Mouse (Mus musculus): ENCODE measurements around the gene Cggbp1. TPM values are rescaled to one million over a fixed set of nuclear protein-coding genes. Genes with fewer than 3 reads are reported as not detected.
"Not testable (repeated sequence)": the region's sequence is repeated elsewhere in the genome, so short reads cannot be mapped to it uniquely, and the experiment has no call there.

Cggbp1 gene
- polyA plus RNA-seq, 1 experiment: 39.3 TPM

DNA sequence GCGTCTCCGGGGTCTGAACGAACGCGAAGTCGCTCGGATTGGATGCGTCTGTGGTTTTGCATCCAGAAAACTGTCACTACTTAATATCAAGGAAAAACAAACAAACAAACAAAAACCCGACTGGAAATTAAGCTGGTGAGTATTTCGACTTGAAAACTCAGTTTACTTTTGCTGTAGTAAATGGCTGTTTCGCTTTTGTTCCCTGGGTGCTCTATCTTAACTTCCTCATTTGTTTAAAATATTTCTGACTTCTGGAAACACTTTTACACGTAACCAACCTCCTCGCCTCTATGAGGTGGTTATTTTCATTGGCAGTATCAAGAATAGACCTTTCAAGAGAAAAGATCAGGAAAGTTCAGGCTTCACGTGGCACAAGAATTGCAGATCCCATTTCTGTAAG is 1.1 kb downstream of the Cggbp1 start:
- no peaks in the 10 kb centered on the region for H3K27me3 ChIP-seq (ENCODE audit: control insufficient read depth, insufficient read depth, low read length)
- WGBS: 7% methylated on average over 14 of the region's 14 CpGs
- TF ChIP-seq CTCF (IDR thresholded peaks at IDR 0.05; ENCODE audit: borderline replicate concordance, insufficient read depth, low read depth, low read length): no peak
- no peak for TF ChIP-seq POLR2A (IDR thresholded peaks at IDR 0.05; ENCODE audit: borderline replicate concordance, insufficient read depth, low read length)
- 0 out of 2 replicates have a peak overlapping the region, but pooled peaks have one; percentile 73 for H3K27ac ChIP-seq (ENCODE audit: insufficient read depth, low read length)
- no peak for DNase-seq
- H3K4me3 ChIP-seq (replicated peaks; ENCODE audit: insufficient read depth, low read depth, low read length): peak overlapping the region; percentile 91
- no peaks in the 10 kb centered on the region; the same call in 1 of the 2 replicates for H3K4me1 ChIP-seq (ENCODE audit: control insufficient read depth, insufficient read depth, low read length)

DNA sequence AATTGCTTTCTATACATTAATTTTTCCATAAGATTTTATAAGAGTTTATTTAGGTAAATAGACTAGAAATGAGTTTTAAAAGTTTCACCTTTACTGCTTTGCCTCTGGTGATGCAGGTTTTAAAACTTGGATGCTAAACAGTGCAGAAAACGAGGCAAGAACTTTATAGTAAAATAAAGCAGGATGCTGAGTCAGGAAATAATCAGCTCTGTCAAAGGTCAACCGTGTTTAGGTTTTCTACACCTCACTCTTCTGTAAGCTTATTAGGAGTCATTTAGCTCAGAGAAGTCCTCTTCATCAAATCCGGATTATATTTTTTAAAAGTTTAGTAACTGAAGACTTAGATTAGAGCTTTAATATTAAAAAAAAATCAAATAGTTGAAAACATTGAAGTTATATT is 5.2 kb downstream of the Cggbp1 start:
- Histone ChIP-seq H3K27me3 (ENCODE audit: control insufficient read depth, insufficient read depth, low read length) (no peaks in the 10 kb centered on the region), H3K27ac (ENCODE audit: insufficient read depth, low read length) (no peak overlapping the region), H3K4me1 (ENCODE audit: control insufficient read depth, insufficient read depth, low read length) (no peaks in the 10 kb centered on the region; the same call in 1 of the 2 replicates), H3K4me3 (replicated peaks; ENCODE audit: insufficient read depth, low read depth, low read length) (no peak overlapping the region)
- no peak for DNase-seq
- no peak for TF ChIP-seq CTCF (IDR thresholded peaks at IDR 0.05; ENCODE audit: borderline replicate concordance, insufficient read depth, low read depth, low read length)
- TF ChIP-seq POLR2A (IDR thresholded peaks at IDR 0.05; ENCODE audit: borderline replicate concordance, insufficient read depth, low read length): no peak
- 92% methylated on average over 3 of the region's 3 CpGs for WGBS

DNA sequence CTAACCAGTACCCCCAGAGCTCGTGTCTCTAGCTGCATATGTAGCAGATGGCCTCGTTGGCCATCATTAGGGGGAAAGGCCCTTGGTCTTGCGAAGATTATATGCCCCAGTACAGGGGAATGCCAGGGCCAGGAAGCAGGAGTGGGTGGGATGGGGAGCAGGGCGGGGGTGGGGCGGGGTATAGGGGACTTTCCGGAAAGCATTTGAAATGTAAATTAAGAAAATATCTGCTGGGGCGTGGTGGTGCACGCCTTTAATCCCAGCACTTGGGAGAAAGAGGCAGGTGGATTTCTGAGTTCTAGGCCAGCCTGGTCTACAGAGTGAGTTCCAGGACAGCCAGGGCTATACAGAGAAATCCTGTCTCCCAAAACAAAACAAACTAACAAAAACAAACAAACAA is 14.0 kb downstream of the Cggbp1 start:
- WGBS: 82% methylated on average over 8 of the region's 8 CpGs
- H3K4me1 ChIP-seq (ENCODE audit: control insufficient read depth, insufficient read depth, low read length); DNase-seq; H3K27me3 ChIP-seq (ENCODE audit: control insufficient read depth, insufficient read depth, low read length); H3K27ac ChIP-seq (ENCODE audit: insufficient read depth, low read length); H3K4me3 ChIP-seq (replicated peaks; ENCODE audit: insufficient read depth, low read depth, low read length): not testable (repeated sequence)

DNA sequence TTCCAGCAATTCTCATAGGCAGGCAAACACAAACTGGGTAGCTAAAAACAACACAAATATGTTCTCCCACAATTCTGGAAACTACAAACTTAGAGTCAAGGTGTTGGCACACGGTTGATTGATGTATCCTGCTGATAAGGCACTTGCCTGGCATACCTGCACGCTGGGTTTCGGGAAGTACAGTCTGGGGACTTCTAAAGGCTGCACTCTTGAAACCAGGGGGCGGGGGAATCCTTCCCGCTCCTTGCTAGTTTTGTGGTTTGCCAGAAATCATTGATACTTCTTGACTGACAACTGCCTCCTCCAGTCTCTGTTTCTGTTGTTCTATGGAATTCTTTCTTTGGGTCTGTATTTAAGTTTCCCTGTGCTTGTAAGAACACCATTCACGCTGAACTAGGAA is 16.8 kb downstream of the Cggbp1 start:
- Histone ChIP-seq H3K4me1 (ENCODE audit: control insufficient read depth, insufficient read depth, low read length) (no peaks in the 10 kb centered on the region), H3K27ac (ENCODE audit: insufficient read depth, low read length) (no peak overlapping the region), H3K4me3 (replicated peaks; ENCODE audit: insufficient read depth, low read depth, low read length) (no peak overlapping the region), H3K27me3 (ENCODE audit: control insufficient read depth, insufficient read depth, low read length) (no peaks in the 10 kb centered on the region)
- WGBS: 73% methylated on average over 6 of the region's 6 CpGs
- no peak for TF ChIP-seq POLR2A (IDR thresholded peaks at IDR 0.05; ENCODE audit: borderline replicate concordance, insufficient read depth, low read length)
- TF ChIP-seq CTCF (IDR thresholded peaks at IDR 0.05; ENCODE audit: borderline replicate concordance, insufficient read depth, low read depth, low read length): no peak
- no peak for DNase-seq

DNA sequence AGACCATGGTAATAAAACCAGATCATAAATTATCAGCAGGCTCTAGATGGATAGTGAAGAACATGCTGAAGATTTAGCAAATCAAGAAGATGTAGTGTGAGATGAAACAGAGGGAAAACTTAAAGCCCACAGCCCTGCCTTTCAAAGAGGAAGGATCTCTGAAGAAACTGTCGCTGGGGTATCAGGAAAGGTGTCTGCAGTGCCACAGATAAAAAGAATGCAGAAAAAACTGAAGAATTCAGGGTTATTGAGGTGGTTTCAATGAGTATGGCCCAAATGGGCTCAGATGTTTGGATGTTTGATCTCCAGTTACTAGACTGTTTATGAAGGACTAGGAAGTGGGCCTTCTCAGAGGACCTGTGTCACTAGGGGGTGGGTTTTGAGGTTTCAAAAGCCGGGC is 17.8 kb downstream of the Cggbp1 start:
- Histone ChIP-seq H3K27me3 (ENCODE audit: control insufficient read depth, insufficient read depth, low read length) (no peaks in the 10 kb centered on the region), H3K27ac (ENCODE audit: insufficient read depth, low read length) (no peak overlapping the region), H3K4me3 (replicated peaks; ENCODE audit: insufficient read depth, low read depth, low read length) (no peak overlapping the region), H3K4me1 (ENCODE audit: control insufficient read depth, insufficient read depth, low read length) (no peaks in the 10 kb centered on the region)
- WGBS: 85% methylated on average over 2 of the region's 2 CpGs
- no peak for DNase-seq
- no peak for TF ChIP-seq POLR2A (IDR thresholded peaks at IDR 0.05; ENCODE audit: borderline replicate concordance, insufficient read depth, low read length)
- TF ChIP-seq CTCF (IDR thresholded peaks at IDR 0.05; ENCODE audit: borderline replicate concordance, insufficient read depth, low read depth, low read length): no peak

DNA sequence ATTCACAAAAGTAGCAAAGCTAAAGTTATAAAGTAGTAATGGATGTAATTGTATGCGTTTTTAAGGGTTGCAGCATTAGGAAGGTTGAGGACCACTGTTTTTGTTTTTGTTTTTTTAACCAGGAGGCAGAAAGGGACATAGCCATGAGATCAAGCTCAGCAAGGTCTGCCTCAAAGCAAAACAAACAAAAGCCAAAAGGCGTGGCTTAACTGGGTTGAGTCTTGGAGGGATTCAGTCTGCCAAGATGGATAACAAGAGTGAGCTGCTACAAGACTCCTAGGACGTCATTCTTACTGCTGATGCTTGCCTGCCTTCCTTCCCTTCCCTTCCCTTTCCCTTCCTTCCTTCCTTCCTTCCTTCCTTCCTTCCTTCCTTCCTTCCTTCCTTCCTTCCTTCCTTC is 20.5 kb downstream of the Cggbp1 start:
- 57% methylated on average over 3 of the region's 3 CpGs for WGBS
- Histone ChIP-seq H3K4me3 (replicated peaks; ENCODE audit: insufficient read depth, low read depth, low read length) (no peak overlapping the region), H3K27ac (ENCODE audit: insufficient read depth, low read length) (no peak overlapping the region), H3K27me3 (ENCODE audit: control insufficient read depth, insufficient read depth, low read length) (no peaks in the 10 kb centered on the region), H3K4me1 (ENCODE audit: control insufficient read depth, insufficient read depth, low read length) (no peaks in the 10 kb centered on the region)
- no peak for DNase-seq
- TF ChIP-seq CTCF (IDR thresholded peaks at IDR 0.05; ENCODE audit: borderline replicate concordance, insufficient read depth, low read depth, low read length) (no peak), POLR2A (IDR thresholded peaks at IDR 0.05; ENCODE audit: borderline replicate concordance, insufficient read depth, low read length) (no peak)

DNA sequence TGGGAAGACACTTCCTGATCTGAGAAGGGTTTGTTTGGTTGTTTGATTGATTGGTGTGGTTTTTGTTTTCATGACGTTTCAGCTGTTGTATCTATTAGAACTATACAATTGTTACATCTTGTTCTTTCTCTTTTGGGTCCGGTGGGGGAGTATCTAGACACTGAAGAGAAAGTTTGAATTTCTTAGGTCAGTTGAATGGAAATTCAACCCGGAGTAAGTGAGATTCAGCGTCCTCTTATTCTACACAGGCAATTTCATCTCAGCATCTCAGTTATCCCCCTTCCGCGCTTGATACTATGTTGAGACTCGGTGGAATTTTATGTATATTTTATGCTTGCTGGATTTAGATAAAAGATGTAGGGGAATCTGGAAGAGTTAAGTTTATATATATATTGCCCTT is 21.0 kb downstream of the Cggbp1 start:
- H3K4me3 ChIP-seq (replicated peaks; ENCODE audit: insufficient read depth, low read depth, low read length): peak overlapping the region; percentile 99
- TF ChIP-seq CTCF (IDR thresholded peaks at IDR 0.05; ENCODE audit: borderline replicate concordance, insufficient read depth, low read depth, low read length): no peak
- DNase-seq: no peak
- no peaks in the 10 kb centered on the region for H3K4me1 ChIP-seq (ENCODE audit: control insufficient read depth, insufficient read depth, low read length)
- H3K27ac ChIP-seq (ENCODE audit: insufficient read depth, low read length): no peak overlapping the region
- H3K27me3 ChIP-seq (ENCODE audit: control insufficient read depth, insufficient read depth, low read length): no peaks in the 10 kb centered on the region
- 3% methylated on average over 7 of the region's 7 CpGs for WGBS

DNA sequence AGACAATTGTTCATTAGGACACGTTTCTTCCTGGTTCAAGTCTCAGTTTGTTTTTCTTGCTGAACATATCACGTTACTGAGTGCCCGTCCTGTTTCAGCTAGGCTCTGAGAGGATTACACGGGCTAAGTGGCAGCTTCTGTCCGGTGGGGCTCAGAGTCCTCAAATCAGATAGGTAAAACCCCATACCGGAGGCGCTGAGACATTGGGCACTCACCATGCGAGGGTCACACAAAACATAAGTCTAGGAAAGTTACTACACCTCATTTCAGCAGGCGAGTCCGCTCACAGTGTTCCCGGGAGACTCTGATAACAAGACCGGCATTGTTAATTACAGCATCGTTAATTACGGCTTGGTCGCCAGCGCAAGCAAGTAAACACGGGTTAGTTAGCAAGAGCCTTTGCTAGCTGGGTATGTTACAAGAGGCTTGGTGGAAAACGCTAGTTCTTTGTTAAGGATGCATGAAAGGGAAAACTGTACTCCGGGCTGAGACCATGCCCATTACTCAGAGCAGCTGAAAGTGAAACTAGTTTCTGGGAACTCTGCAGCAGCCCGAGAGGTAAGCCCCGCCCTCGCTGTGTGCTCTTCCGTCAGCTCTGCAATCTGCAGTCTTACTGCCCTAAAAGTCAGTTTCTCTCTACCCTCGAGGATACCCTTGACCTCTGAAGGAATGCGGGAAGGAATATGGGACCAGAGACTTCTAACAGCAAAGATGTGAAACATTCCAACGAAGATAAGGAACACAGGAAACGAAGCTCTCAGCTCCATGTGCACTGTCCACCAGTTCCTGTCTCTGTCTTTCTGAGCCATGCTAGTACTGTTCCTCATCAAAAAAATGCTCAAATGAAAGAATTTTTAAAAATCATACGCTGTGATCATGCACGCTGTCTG is 21.9 kb downstream of the Cggbp1 start:
- Histone ChIP-seq H3K4me1 (ENCODE audit: control insufficient read depth, insufficient read depth, low read length) (no peaks in the 10 kb centered on the region), H3K27me3 (ENCODE audit: control insufficient read depth, insufficient read depth, low read length) (no peaks in the 10 kb centered on the region), H3K27ac (ENCODE audit: insufficient read depth, low read length) (0 out of 2 replicates have a peak overlapping the region, but pooled peaks have one; percentile 52), H3K4me3 (replicated peaks; ENCODE audit: insufficient read depth, low read depth, low read length) (peak overlapping the region; percentile 99)
- WGBS: 1% methylated on average over 29 of the region's 29 CpGs
- peak; percentile 38 to 53 for DNase-seq
- TF ChIP-seq POLR2A (IDR thresholded peaks at IDR 0.05; ENCODE audit: borderline replicate concordance, insufficient read depth, low read length) (no peak), CTCF (IDR thresholded peaks at IDR 0.05; ENCODE audit: borderline replicate concordance, insufficient read depth, low read depth, low read length) (no peak)
